Mouse (Mus musculus) kidney, adult 2 months (tissue): ENCODE results near the gene Tcf23.

ENCODE experiments used
- CTCF ChIP-seq: fragments of 200-500 bp; conservative IDR thresholded peaks from 2 replicates; pipeline ENCODE4 v1.5.1; 2011; ENCODE audit warnings: low read depth, mild to moderate bottlenecking, control low read depth, low read length, moderate library complexity, mixed read lengths; ENCODE audit not compliant: insufficient read depth, insufficient read length
- POLR2A ChIP-seq: fragments of 200-500 bp; IDR thresholded peaks from one replicate; pipeline ENCODE4 v1.6.1; 2011; ENCODE audit warnings: low read depth, low read length, control low read depth

DNA sequence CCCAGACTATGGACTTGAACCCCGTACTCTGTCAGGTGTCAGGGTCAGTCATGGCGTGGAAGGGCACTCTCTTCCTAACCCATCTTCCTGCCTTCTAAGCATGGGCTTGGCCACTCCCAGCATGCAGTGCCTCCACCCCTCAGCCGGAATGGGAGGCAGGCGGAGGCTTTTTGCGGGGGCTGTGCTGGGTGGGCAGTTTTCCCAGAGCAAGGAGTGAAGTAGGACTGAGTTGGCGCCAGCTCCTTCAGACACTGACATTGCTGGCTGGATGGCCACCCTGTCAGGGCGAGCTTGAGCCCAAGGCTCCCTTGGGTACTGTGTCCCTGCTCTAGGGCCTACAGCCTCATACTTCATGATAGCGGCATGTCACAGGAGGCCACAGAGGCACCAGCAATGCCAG lies at the start of gene Tcf23:
- TF ChIP-seq POLR2A (no peak), CTCF (no peak)
